Mouse (Mus musculus) embryonic fibroblast, embryonic 13.5 days (primary cell): ENCODE results near the gene 1700069L16Rik. TPM values are rescaled to one million over a fixed set of nuclear protein-coding genes. Genes with fewer than 3 reads are reported as not detected.
A peak's percentile ranks its signal among the peaks of the same experiment; 100 is the strongest.

Source experiments
- H3K27ac ChIP-seq: 2 replicates; pipeline ENCODE4 v1.5.1; 2012; ENCODE audit warnings: low read length, control low read depth, inconsistent platforms; ENCODE audit not compliant: insufficient read depth
- H3K4me1 ChIP-seq: 2 replicates; pipeline ENCODE4 v1.6.1; 2011; ENCODE audit warnings: low read length; ENCODE audit not compliant: control insufficient read depth, insufficient read depth
- H3K4me3 ChIP-seq: 2 replicates; pipeline ENCODE4 v1.5.1; 2011; ENCODE audit warnings: mild to moderate bottlenecking, control low read depth, low read length; ENCODE audit not compliant: insufficient read depth
- CTCF ChIP-seq: IDR thresholded peaks from 2 replicates; pipeline ENCODE4 v1.5.1; 2011; ENCODE audit warnings: mild to moderate bottlenecking, control low read depth, low read length, moderate library complexity, borderline replicate concordance; ENCODE audit not compliant: insufficient read depth
- POLR2A ChIP-seq: IDR thresholded peaks from 2 replicates; pipeline ENCODE4 v1.6.1; 2011; ENCODE audit warnings: low read depth, mild to moderate bottlenecking, control low read depth, low read length, moderate library complexity
- polyA plus RNA-seq: library from polyadenylated mRNA; stranded (reverse); fragments of >200 nt; gene quantifications from 2 replicates; pipeline ENCODE4 v1.2.4, GENCODE M21; 2011; ENCODE audit warnings: low read depth; ENCODE audit not compliant: missing spikeins, insufficient read length

Gene 1700069L16Rik
- polyA plus RNA-seq, 1 experiment = not detected

GRCm38 (mm10) chr5:113755347-113756030, 30.9 kb upstream of the 1700069L16Rik start:
- Histone ChIP-seq H3K4me1 (no peaks in the 10 kb centered on the region), H3K27ac (no peak overlapping the region), H3K4me3 (no peak overlapping the region)
- TF ChIP-seq POLR2A (no peak), CTCF (no peak)

DNA sequence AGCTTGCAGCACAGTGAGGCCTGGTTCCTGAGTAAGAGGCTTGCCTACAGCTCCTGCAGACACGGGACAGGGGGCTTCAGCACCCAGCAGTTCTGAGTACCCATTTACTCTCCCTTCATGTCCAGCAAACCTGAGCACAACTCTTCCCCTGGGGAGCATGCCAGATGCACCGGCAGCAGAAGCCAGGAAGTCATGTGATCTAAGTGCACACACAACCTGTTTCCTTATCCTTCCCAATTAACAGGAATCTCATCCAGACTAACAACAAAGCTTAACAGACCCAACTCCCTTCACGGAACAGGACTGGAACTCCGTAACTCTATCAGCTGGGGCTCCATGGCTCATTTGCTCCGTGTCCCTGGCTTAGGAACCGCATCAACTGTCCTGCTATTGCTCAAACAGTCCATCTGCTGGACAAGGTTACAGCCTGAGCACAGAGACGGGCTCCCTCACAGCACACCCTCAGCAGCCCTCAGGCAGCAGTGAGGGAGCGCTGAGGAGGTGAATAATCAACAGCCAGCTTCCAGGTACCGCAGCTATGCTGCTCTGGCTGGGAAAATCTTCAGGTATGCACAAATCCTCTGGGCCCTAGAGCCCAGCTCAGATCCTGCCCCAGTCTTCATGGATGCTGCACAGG, 27.1 kb upstream of the 1700069L16Rik start:
- no peak overlapping the region for H3K4me3 ChIP-seq
- no peaks in the 10 kb centered on the region for H3K4me1 ChIP-seq
- no peak overlapping the region for H3K27ac ChIP-seq
- TF ChIP-seq CTCF = no peak
- no peak for TF ChIP-seq POLR2A

- TF ChIP-seq POLR2A = no peak
- no peak for TF ChIP-seq CTCF
- Histone ChIP-seq H3K27ac (no peak overlapping the region), H3K4me1 (no peaks in the 10 kb centered on the region), H3K4me3 (no peak overlapping the region)
Observed at GRCm38 (mm10) chr5:113748556-113749331, 24.2 kb upstream of the 1700069L16Rik start.

DNA sequence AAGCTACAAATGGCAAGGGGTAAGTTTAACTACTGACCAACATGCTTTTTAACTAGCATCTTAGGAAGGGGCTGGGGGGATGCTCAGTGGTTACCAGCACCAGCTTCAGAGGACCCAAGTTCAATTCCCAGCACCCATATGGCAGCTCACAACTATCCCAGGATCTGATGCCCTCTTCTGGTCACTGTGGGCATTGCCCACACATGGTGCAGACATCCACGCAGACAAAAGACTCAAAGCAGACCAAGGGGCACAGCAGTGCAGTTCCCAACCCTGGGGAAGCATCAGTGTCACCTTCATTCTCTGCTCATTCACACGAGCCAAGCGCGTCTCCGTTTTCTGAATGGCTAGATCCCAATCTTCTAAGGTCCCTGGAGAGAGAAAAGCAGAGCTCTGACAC, 23.1 kb upstream of the 1700069L16Rik start:
- H3K4me1 ChIP-seq = no peaks in the 10 kb centered on the region
- no peak overlapping the region for H3K27ac ChIP-seq
- TF ChIP-seq POLR2A (no peak), CTCF (peak; percentile 12; the same call in 1 of the 2 replicates)
- no peak overlapping the region for H3K4me3 ChIP-seq

GRCm38 (mm10) chr5:113737607-113738237, 13.2 kb upstream of the 1700069L16Rik start:
- no peak overlapping the region for H3K27ac ChIP-seq
- H3K4me1 ChIP-seq = peaks cover 4% of the 10 kb centered on the region
- TF ChIP-seq CTCF (no peak), POLR2A (no peak)
- no peak overlapping the region for H3K4me3 ChIP-seq

DNA sequence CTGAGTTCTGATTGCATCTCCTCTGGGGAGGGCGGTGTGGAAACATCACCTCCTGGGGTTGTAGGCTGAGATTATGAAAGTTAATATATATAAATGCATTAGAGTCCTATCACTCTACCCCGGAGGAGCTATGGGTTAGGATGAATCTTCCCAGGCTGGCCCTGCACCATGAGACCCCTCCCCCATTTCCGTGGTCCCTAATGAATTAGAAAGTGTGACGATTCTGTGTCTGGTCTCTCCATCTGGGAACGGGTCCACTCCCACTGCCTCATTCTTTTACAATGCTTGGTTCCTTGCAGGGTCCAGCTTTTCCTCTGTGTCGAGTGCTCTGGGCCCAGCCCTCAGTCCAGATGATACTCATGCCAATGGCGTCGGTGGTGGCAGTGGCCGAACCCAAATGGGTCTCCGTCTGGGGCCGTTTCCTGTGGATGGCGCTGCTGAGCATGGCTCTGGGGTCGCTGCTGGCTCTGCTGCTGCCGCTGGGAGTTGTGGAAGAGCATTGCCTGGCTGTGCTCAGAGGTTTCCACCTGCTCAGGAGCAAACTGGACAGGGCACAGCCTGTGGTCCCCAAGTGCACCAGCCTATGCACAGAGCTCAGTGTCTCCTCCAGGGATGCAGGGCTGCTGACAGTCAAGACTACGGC, 12.1 kb upstream of the 1700069L16Rik start:
- H3K27ac ChIP-seq = no peak overlapping the region
- peak overlapping the region; percentile 51 for H3K4me3 ChIP-seq
- TF ChIP-seq CTCF (no peak), POLR2A (no peak)
- peaks cover 4% of the 10 kb centered on the region for H3K4me1 ChIP-seq

DNA sequence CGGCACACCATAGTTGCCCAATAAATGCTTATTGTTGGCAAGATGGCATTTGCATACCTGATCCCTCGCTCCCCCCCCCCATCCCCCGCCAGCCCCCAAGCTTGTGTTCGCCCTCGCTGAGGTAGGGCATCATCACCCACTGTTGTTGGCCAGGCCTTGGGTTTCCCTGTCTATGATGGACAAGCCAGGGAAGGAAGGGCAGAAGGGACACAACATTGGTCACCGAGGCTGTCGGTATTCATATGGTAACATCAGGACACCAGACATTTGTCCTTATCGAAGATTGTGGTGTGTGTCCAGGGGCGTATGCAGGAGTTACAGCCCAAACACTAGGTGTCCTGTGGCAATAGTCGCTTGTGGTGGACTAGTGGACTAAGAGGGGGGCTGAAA, 11.5 kb upstream of the 1700069L16Rik start:
- TF ChIP-seq POLR2A (no peak), CTCF (no peak)
- peak overlapping the region; percentile 51 for H3K4me3 ChIP-seq
- peak overlapping the region; percentile 67 for H3K27ac ChIP-seq
- peaks cover 4% of the 10 kb centered on the region for H3K4me1 ChIP-seq

GRCm38 (mm10) chr5:113735345-113736112, 11.0 kb upstream of the 1700069L16Rik start, which contains the start of gene Ficd:
Gene Ficd (plus strand): TSS chr5:113735803.
- TF ChIP-seq CTCF = no peak
- peak; percentile 90 for TF ChIP-seq POLR2A
- peak within 1 kb of the TSS; percentile 51 for H3K4me3 ChIP-seq
- peak within 1 kb of the TSS; percentile 67 for H3K27ac ChIP-seq
- peaks cover 4% of the 10 kb centered on the region for H3K4me1 ChIP-seq
